Mouse (Mus musculus) liver, adult 2 months (tissue): ENCODE data around the gene Aasdh. TPM values are rescaled to one million over a fixed set of nuclear protein-coding genes. Genes with fewer than 3 reads are reported as not detected.
"Not testable (repeated sequence)": the region's sequence is repeated elsewhere in the genome, so short reads cannot be mapped to it uniquely, and the experiment has no call there.

ENCODE experiments used
- DNase-seq: peaks from one replicate; pipeline ENCODE4 v3.0.0-alpha.2; 2011; ENCODE audit warnings: low read depth, low spot score; ENCODE audit errors: extremely low read depth
- H3K27ac ChIP-seq: fragments of 200-500 bp; replicated peaks from 2 replicates; pipeline ENCODE4 v1.5.1; 2012; ENCODE audit warnings: low read depth, mild to moderate bottlenecking, control low read depth, inconsistent platforms, low read length; ENCODE audit not compliant: insufficient read depth
- H3K27me3 ChIP-seq: fragments of 200-500 bp; 2 replicates; pipeline ENCODE4 v1.6.1; 2012; ENCODE audit warnings: mild to moderate bottlenecking, moderate library complexity, low read length, inconsistent platforms; ENCODE audit not compliant: control insufficient read depth, insufficient read depth
- H3K36me3 ChIP-seq: fragments of 200-500 bp; 2 replicates; pipeline ENCODE4 v1.6.1; 2012; ENCODE audit warnings: low read length, inconsistent platforms; ENCODE audit not compliant: control insufficient read depth, insufficient read depth
- H3K4me1 ChIP-seq: fragments of 200-500 bp; 2 replicates; pipeline ENCODE4 v1.6.1; 2011; ENCODE audit warnings: low read length; ENCODE audit not compliant: control insufficient read depth, insufficient read depth
- H3K4me3 ChIP-seq: fragments of 200-500 bp; 2 replicates; pipeline ENCODE4 v1.5.1; 2011; ENCODE audit warnings: low read depth, mild to moderate bottlenecking, control low read depth, low read length, moderate library complexity; ENCODE audit not compliant: insufficient read depth
- H3K79me2 ChIP-seq: fragments of 200-500 bp; 2 replicates; pipeline ENCODE4 v1.6.1; 2012; ENCODE audit warnings: inconsistent platforms, mild to moderate bottlenecking, low read length, moderate library complexity; ENCODE audit not compliant: control insufficient read depth, insufficient read depth
- H3K9ac ChIP-seq: fragments of 200-500 bp; 2 replicates; pipeline ENCODE4 v1.6.1; 2012; ENCODE audit warnings: low read depth, mild to moderate bottlenecking, control low read depth, inconsistent platforms, low read length
- CTCF ChIP-seq: fragments of 200-500 bp; IDR thresholded peaks from 2 replicates; pipeline ENCODE4 v1.5.1; 2011; ENCODE audit warnings: low read depth, low read length, control low read depth
- POLR2A ChIP-seq: fragments of 200-500 bp; IDR thresholded peaks from 2 replicates; pipeline ENCODE4 v1.6.1; 2011; ENCODE audit warnings: low read length, control low read depth; ENCODE audit not compliant: insufficient read depth; ENCODE audit errors: extremely low read depth
- WGBS: fragments of 180-500 bp; shearing (Covaris S2); methylation state at CpG from one replicate; pipeline ENCODE4 v1.1.7; 2018; 5-methylcytosine and 5-hydroxymethylcytosine counted together
- polyA plus RNA-seq: library from polyadenylated mRNA; depleted of rRNA; stranded (reverse); fragments of >200 nt; gene quantifications from 2 replicates; pipeline ENCODE4 v1.2.3, GENCODE M21; 2012
- total RNA-seq: library from RNA; depleted of rRNA; stranded (reverse); fragments of >200 nt; gene quantifications from 2 replicates; pipeline ENCODE4 v1.2.3, GENCODE M21; 2014

Gene Aasdh
- total and polyA plus RNA-seq, 2 experiments: 9.7 to 14.3 TPM

DNA sequence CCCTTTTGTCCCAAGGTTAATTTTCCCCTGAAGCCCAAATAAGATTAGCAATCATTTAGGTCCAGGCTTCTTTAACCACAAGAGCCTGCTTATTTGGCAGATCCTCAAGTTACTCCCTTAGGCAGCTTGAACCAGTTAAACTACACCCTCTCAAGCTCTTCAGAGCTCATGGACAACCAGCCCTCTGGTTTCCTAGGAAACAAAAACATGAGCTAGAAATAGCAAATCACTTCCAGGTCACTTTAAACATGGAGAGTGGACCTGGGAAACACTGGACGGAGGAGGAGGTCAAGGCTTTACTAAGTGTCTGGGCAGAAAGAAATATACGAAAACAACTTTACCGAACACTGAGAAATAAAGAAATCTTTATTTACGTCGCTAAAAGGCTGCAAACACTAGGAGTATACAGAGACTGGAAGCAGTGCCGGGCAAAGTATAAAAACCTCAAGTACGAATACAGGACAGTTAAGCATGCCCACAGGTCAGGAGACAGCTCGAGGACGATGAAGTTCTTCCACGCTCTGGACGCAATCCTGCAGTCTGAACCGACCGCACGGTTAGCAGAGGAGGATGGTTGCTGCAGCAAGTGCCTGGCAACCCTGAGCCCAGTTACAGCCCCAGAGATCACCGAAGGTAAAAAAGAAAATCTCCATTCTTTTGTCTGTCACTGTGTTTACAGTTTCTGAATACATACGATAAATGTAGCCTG lies 23.0 kb upstream of the Aasdh start:
- TF ChIP-seq POLR2A: no peak
- no peak for TF ChIP-seq CTCF
- Histone ChIP-seq H3K9ac (no peak overlapping the region), H3K36me3 (peaks cover 12% of the 10 kb centered on the region), H3K79me2 (peaks cover 11% of the 10 kb centered on the region; the same call in 1 of the 2 replicates), H3K4me1 (peaks cover 6% of the 10 kb centered on the region), H3K27me3 (no peaks in the 10 kb centered on the region), H3K27ac (no peak overlapping the region), H3K4me3 (no peak overlapping the region)
- DNase-seq: peak; percentile 29
- 81% methylated on average over 16 of the region's 16 CpGs for WGBS

DNA sequence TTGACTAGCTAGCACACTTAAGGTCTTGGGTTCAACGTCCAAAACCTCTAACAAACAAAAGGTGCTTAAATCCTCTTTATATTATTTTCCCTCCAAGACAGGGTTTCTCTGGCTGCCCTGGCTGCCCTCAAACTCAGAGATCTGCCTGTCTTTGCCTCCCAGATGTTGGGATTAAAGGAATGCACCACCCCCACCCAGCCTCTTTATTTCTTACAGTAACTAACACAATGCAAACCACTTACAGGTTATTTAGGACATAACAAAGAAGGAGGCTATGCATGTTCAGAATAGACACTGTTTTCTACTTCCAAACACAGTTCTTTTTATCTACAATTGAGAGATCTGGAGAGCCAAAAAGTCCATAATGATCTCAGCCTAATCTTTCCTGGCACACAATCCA lies 19.0 kb upstream of the Aasdh start:
- no peak overlapping the region for H3K27ac ChIP-seq
- H3K36me3 ChIP-seq: peaks cover 30% of the 10 kb centered on the region
- TF ChIP-seq POLR2A (no peak), CTCF (no peak)

GRCm38 (mm10) chr5:76923428-76923827 lies 18.1 kb upstream of the Aasdh start:
- Histone ChIP-seq H3K36me3 (peaks cover 37% of the 10 kb centered on the region), H3K27ac (no peak overlapping the region)
- peak; percentile 84 for DNase-seq

More for the DNA sequence above, 19.0 kb upstream of the Aasdh start:
- Histone ChIP-seq H3K4me3 (no peak overlapping the region), H3K4me1 (peaks cover 2% of the 10 kb centered on the region; the same call in 1 of the 2 replicates), H3K27me3 (no peaks in the 10 kb centered on the region), H3K79me2 (peaks cover 5% of the 10 kb centered on the region; the same call in 1 of the 2 replicates), H3K9ac (no peak overlapping the region)
- no peak for DNase-seq
- WGBS: 86% methylated on average over 1 of the region's 1 CpGs

DNA sequence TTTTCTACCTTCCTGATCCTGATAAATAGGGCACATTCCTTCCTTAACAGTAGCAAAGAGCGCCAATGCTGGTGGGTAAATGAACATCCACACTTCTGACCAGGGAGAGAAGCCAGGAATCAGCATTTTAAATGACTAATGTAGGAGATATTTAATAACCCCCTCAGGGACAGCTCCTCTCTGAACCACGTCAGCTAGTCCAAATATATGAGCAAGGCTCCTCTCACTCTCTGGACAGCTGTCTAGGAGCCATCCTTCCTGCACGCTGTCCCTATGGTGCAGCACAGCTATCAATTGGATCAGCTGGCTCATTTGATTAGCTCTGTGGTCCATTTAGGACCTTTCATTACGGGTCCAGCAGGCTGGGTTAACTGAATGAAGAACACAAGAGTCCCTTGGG lies 17.5 kb upstream of the Aasdh start:
- no peaks in the 10 kb centered on the region for H3K27me3 ChIP-seq
- H3K4me3 ChIP-seq: no peak overlapping the region
- H3K9ac ChIP-seq: no peak overlapping the region
- 92% methylated on average over 4 of the region's 4 CpGs for WGBS
- TF ChIP-seq CTCF (no peak), POLR2A (no peak)
- DNase-seq: no peak
- peaks cover 43% of the 10 kb centered on the region for H3K36me3 ChIP-seq
- H3K79me2 ChIP-seq: no peaks in the 10 kb centered on the region; the same call in 1 of the 2 replicates
- no peak overlapping the region for H3K27ac ChIP-seq
- H3K4me1 ChIP-seq: peaks cover 2% of the 10 kb centered on the region; the same call in 1 of the 2 replicates

More at GRCm38 (mm10) chr5:76923428-76923827, 18.1 kb upstream of the Aasdh start:
- WGBS: 39% methylated on average over 13 of the region's 13 CpGs
- no peak for TF ChIP-seq POLR2A
- TF ChIP-seq CTCF: no peak
- Histone ChIP-seq H3K9ac (no peak overlapping the region), H3K27me3 (no peaks in the 10 kb centered on the region), H3K79me2 (peaks cover 4% of the 10 kb centered on the region; the same call in 1 of the 2 replicates), H3K4me3 (no peak overlapping the region), H3K4me1 (peaks cover 2% of the 10 kb centered on the region; the same call in 1 of the 2 replicates)

DNA sequence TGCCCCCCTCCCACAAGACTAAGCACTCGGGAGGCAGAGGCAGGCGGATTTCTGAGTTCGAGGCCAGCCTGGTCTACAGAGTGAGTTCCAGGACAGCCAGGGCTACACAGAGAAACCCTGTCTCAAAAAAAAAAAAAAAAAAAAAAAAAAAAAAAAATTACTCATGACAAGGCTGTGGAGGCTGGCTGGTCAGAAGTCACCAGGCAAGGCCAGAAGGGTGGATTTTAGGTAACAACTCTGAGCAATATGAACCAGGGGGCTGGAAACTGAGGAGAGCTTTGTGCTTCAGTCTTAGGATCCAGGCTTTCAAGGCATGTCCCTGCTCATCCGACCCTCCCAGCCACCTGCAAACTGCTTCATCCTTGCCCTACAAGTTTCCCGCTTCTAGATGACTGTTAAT lies 7.2 kb upstream of the Aasdh start:
- not testable (repeated sequence) for H3K27ac ChIP-seq, H3K4me1 ChIP-seq, H3K4me3 ChIP-seq, H3K27me3 ChIP-seq, H3K9ac ChIP-seq, H3K79me2 ChIP-seq, DNase-seq
- WGBS: 94% methylated on average over 5 of the region's 5 CpGs
- H3K36me3 ChIP-seq: peaks cover 18% of the 10 kb centered on the region; the same call in 1 of the 2 replicates

DNA sequence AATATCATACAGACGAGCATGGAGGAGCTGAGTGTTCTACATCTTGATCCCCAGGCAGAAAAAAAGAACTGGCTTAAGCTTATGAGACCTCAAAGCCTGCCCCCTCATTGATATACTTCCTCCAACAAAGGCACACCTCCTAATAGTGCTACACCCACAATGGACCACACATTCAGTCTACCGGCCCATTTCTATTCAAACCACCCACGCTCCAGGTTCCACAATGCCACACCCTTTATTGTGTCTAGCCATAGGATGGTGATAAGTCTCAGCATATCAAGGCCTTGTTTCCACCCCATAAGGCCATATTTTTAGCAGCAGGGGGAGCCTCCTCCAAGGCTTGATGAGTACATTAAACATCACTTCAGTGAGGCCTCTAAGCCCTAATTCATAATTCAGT lies 5.5 kb upstream of the Aasdh start:
- TF ChIP-seq CTCF: no peak
- no peak for TF ChIP-seq POLR2A
- Histone ChIP-seq H3K27me3 (no peaks in the 10 kb centered on the region), H3K36me3 (peaks cover 17% of the 10 kb centered on the region; the same call in 1 of the 2 replicates), H3K79me2 (no peaks in the 10 kb centered on the region), H3K4me3 (no peak overlapping the region), H3K27ac (no peak overlapping the region), H3K4me1 (peaks cover 6% of the 10 kb centered on the region; the same call in 1 of the 2 replicates), H3K9ac (no peak overlapping the region)
- no peak for DNase-seq
- WGBS: 89% methylated on average over 3 of the region's 3 CpGs
